Mouse (Mus musculus): ENCODE data around the gene Gm11985. TPM values are rescaled to one million over a fixed set of nuclear protein-coding genes. Genes with fewer than 3 reads are reported as not detected.

The Gm11985 gene
- polyA plus RNA-seq, 1 experiment: not detected

- 79% methylated on average over 9 of the region's 9 CpGs for WGBS
- DNase-seq (ENCODE audit: low read depth, low spot score): no peak
Observed at GRCm38 (mm10) chr11:7203846-7204245, 15.5 kb upstream of the Gm11985 start.

- DNase-seq (ENCODE audit: low read depth, low spot score): no peak
- 66% methylated on average over 7 of the region's 7 CpGs for WGBS
Observed at GRCm38 (mm10) chr11:7202206-7202605, 13.8 kb upstream of the Gm11985 start.

- no peak for DNase-seq (ENCODE audit: low read depth, low spot score)
- WGBS: 73% methylated on average over 9 of the region's 9 CpGs
Observed at GRCm38 (mm10) chr11:7200393-7200783, 12.0 kb upstream of the Gm11985 start.

GRCm38 (mm10) chr11:7199736-7200392, 11.5 kb upstream of the Gm11985 start:
- 47% methylated on average over 14 of the region's 14 CpGs for WGBS

DNA sequence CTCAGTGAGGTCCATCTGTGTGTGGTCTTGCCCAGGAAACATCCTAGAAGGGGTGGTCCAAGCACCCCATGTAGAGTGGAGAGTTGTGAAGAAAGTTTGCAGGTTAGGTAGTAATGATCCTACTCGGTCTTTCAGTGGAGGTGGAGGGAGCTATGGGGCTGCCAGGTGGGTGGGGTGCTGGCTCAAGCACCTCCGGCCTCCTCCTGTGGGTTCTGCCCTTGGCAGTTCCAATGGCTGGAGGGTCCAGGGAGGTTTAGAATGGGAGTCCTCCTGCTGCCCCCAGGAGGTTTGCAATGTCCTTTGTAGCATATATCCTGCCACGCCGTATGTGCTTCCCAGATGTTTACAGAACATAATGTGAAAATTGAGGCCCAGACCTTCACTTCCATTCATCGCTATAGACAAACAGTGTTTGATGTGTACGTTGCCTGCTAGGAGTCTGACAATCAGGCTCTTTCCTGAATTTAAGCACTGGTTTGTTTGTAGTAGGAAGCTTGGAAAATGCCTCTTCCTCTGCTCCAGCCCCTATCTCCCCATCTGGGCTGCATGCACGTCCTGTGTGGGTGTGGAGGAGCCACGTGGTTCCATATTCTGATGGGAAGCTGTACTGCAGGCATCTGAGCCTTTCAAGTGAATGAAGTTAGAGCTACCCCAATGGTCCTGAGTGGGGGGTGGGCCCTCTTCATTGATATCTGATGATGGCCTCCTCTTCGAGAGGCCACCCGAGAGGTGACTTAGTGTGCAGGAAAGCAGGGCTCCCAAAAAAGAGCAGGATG, 10.3 kb upstream of the Gm11985 start:
- DNase-seq (ENCODE audit: low read depth, low spot score): no peak
- WGBS: 78% methylated on average over 10 of the region's 10 CpGs

More at GRCm38 (mm10) chr11:7199736-7200392, 11.5 kb upstream of the Gm11985 start:
- peak; percentile 53 for DNase-seq (ENCODE audit: low read depth, low spot score)

GRCm38 (mm10) chr11:7198006-7198405, 9.6 kb upstream of the Gm11985 start:
- 85% methylated on average over 19 of the region's 19 CpGs for WGBS
- DNase-seq (ENCODE audit: low read depth, low spot score): no peak

DNA sequence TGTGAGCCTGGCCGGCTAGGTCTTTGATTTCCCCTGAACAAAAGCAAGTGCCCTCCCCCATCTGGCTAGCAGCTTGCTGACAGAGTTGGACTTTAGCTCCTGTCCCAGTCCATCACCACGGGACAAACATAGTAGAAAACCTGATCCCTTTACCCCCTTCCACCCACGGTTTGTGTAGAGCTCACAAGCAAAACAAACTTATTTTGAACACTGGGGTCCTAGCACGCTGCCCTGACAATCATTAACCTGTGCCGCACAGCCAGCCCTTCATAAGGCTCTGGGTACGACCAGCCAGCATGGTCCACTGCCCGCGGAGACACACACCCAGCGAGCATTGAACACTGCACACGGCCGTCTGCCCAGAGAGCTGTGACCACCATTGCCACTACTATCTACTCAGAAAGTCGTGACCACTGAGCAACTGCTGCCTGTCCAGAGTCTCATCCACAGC, 9.1 kb upstream of the Gm11985 start, which contains the start of gene Igfbp1:
Gene Igfbp1, plus strand, starts transcription at position 292 of the 451 bp plus-strand sequence.
- DNase-seq (ENCODE audit: low read depth, low spot score): no peak
- 39% methylated on average over 12 of the region's 12 CpGs for WGBS

GRCm38 (mm10) chr11:7195312-7195685, 6.9 kb upstream of the Gm11985 start:
- no peak for DNase-seq (ENCODE audit: low read depth, low spot score)
- WGBS: 72% methylated on average over 4 of the region's 4 CpGs

DNA sequence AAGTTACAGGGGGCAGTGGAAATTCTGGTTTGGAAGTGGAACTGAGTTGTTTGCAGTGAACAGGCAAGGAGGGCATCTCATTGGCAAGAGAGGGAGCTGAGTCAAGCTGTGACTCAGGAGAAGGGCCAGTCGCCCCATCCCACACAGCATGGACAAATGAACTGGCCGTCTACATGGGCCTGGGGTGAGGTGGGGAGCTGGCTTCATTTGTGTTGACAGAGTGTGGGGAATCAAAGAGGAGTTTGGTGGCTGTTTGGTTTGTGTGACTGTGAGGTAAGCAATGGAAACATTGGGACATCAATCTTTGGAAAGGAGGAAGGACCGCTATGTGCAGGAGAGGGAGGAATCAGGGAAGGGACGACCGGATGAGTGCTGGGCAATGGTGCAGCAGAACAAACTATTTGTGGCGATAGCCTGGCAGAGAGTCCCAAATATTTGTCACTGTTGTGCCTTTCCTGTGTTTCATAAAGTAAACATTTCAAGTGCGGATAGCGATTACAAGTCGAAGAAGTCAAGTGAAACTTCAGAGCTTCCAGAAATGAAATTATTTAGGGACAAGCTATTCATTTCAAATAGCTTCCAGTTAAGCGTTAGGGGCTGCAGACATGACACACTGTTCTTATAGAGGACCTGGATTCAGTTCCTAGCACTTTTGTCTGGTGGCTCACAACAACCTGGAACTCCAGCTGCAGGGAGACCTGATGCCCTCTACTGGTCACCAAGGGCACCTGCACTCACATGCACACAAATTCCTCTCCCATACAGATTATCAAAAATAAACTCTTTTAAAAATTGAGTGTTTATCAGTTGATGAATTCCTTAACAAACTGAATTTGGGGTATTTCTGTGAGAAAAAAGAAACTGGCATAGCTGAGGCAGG, 6.3 kb upstream of the Gm11985 start:
- no peak for DNase-seq (ENCODE audit: low read depth, low spot score)
- WGBS: 84% methylated on average over 10 of the region's 10 CpGs

GRCm38 (mm10) chr11:7193134-7193533, 4.8 kb upstream of the Gm11985 start:
- DNase-seq (ENCODE audit: low read depth, low spot score): no peak
- WGBS: 56% methylated on average over 9 of the region's 9 CpGs

GRCm38 (mm10) chr11:7192710-7193109, 4.3 kb upstream of the Gm11985 start:
- WGBS: 55% methylated on average over 6 of the region's 6 CpGs
- no peak for DNase-seq (ENCODE audit: low read depth, low spot score)

- 48% methylated on average over 8 of the region's 8 CpGs for WGBS
- DNase-seq (ENCODE audit: low read depth, low spot score): no peak
Observed at GRCm38 (mm10) chr11:7187472-7187871, 897 bp downstream of the Gm11985 start.

GRCm38 (mm10) chr11:7184420-7184819, 3.9 kb downstream of the Gm11985 start:
- 31% methylated on average over 1 of the region's 1 CpGs for WGBS
- DNase-seq (ENCODE audit: low read depth, low spot score): no peak

GRCm38 (mm10) chr11:7182409-7183042, 5.8 kb downstream of the Gm11985 start:
- 63% methylated on average over 8 of the region's 8 CpGs for WGBS
- no peak for DNase-seq (ENCODE audit: low read depth, low spot score)

DNA sequence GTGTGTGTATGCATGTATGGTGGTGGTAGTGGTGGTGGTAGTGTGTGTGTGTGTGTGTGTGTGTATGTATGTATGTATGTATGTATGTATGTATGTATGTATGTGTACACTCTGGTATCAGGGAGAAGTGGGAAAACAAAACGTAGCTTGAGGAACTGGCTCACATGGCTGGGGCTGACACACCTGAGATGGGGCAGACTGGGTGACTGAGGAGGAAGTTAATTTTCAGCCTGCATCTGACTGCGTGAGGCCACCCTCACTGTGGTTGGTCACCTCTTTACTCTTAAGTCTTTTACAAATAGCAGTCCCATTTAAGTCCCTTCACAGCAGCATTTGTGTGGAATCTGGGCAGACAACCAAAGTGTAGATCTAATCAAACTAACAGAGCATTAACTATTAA, 9.1 kb downstream of the Gm11985 start:
- no peak for DNase-seq (ENCODE audit: low read depth, low spot score)
- WGBS: 43% methylated on average over 2 of the region's 2 CpGs

DNA sequence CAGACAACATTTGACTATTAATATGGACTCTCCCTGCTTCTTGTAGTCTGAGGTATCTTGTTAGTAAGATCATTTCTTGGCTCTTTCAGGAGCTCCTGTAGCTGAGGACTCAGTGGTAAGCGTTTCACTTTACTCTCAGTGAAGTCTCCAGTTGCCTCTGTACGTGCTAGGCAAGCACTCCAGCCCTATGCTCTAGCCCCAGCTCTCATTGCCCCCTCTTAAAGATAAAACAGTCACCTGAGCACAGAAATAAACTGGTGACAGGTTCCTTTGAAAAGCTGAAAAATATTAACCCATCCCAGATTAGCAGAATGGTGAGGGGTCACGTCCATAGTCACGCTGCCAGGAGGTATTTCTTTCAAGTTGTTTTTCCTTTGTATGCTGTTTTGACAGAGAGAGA, 9.6 kb downstream of the Gm11985 start:
- no peak for DNase-seq (ENCODE audit: low read depth, low spot score)

DNA sequence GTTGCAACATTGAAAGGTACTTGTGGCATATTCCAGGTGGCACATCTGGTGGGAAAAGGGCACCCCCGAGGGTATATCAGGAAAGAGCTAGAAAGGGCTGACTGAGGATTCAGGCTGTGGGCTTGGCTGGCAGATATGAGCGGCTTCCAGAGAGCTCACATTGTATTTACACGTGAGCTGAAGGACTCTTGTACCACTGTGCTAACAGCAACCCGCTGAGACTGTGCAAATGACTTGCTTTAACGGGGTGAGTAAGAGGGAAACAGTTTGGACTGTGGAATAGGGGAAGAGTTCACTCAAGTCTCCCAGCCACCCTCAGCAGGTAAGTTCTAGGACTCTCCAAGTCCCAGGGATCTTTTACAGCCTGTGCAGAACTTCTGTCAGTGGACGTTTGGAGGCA, 14.7 kb downstream of the Gm11985 start:
- 55% methylated on average over 6 of the region's 6 CpGs for WGBS
- DNase-seq (ENCODE audit: low read depth, low spot score): no peak

More for the DNA sequence above, 9.6 kb downstream of the Gm11985 start:
- WGBS: 38% methylated on average over 4 of the region's 4 CpGs

GRCm38 (mm10) chr11:7169645-7170044, 18.7 kb downstream of the Gm11985 start:
- WGBS: 86% methylated on average over 1 of the region's 1 CpGs
- no peak for DNase-seq (ENCODE audit: low read depth, low spot score)

GRCm38 (mm10) chr11:7164416-7164815, 24.0 kb downstream of the Gm11985 start:
- no peak for DNase-seq (ENCODE audit: low read depth, low spot score)
- WGBS: 78% methylated on average over 4 of the region's 4 CpGs

Data from large intestine, adult 2 months (tissue).